Mouse (Mus musculus): ENCODE measurements around the gene Stmnd1. TPM values are rescaled to one million over a fixed set of nuclear protein-coding genes. Genes with fewer than 3 reads are reported as not detected.

Gene Stmnd1
- not detected for total RNA-seq (2023)

GRCm38 (mm10) chr13:46273453-46274110 is at the start of gene Stmnd1:
Gene Stmnd1, plus strand, starts transcription at chr13:46273721.

Other genes starting within 250 kb of the Stmnd1 start
- not detected for gene Rbm24, start 144.7 kb downstream of the Stmnd1 start, total RNA-seq (2023)
- gene Cap2, start 228.1 kb downstream of the Stmnd1 start, total RNA-seq (2023), result not detected